9 mouse cellular contexts compared by ENCODE assay signal in genomic region chr4:96273907-96274306, GRCm38 (mm10). TPM values are rescaled to one million over a fixed set of nuclear protein-coding genes. Genes with fewer than 3 reads are reported as not detected.
DNase-seq lines count a peak whose midpoint lies in the region; ATAC-seq and TF ChIP-seq lines count a peak whose summit lies in the region.
"Had no signal": no experiment of that assay in that cellular context is flagged by ENCODE, and none has a peak within 500 bp of the region (broad histone marks: within the 10 kb centered on the region; RNA-seq: fewer than 3 reads in every experiment).

No protein-coding gene starts in this region.

- H3K9ac ChIP-seq in forebrain, embryonic 11.5 days (ENCODE audit: low read length), result no peak overlapping the region
- no peak overlapping the region for H3K9ac ChIP-seq in forebrain, postnatal 0 days

- intact Hi-C loops in left cerebral cortex, postnatal 14 days (cut with DNase I), result loop anchor here (2.0 to 5.0 kb wide), 2 partner anchors 253 to 409 kb away; no protein-coding TSS in a partner anchor

- H3K9me3 ChIP-seq in forebrain, embryonic 11.5 days (ENCODE audit: control insufficient read depth, low read length), result no peaks in the 10 kb centered on the region
- H3K9me3 ChIP-seq in forebrain, embryonic 10.5 days, result no peaks in the 10 kb centered on the region
- H3K9me3 ChIP-seq in forebrain, postnatal 0 days (ENCODE audit: low read length), result no peaks in the 10 kb centered on the region

- no peaks in the 10 kb centered on the region for H3K36me3 ChIP-seq in forebrain, embryonic 11.5 days (ENCODE audit: control insufficient read depth, insufficient read depth, low read length)
- no peaks in the 10 kb centered on the region for H3K36me3 ChIP-seq in forebrain, embryonic 10.5 days (replicated peaks)
- H3K36me3 ChIP-seq in forebrain, postnatal 0 days (ENCODE audit: insufficient read depth), result no peaks in the 10 kb centered on the region

- peak; percentile 62 for DNase-seq in forebrain, embryonic 11.5 days (ENCODE audit: low spot score)
- DNase-seq in forebrain, embryonic 10.5 days (ENCODE audit: extremely low spot score, low spot score), result no peak
- DNase-seq in brain, embryonic 14.5 days (ENCODE audit: low read depth), result peak; percentile 77
- DNase-seq in forebrain, postnatal 0 days, result peak; percentile 66
- peak; percentile 71 for DNase-seq in kidney, adult 18-20 months
- DNase-seq in left cerebral cortex, postnatal 14 days (ENCODE audit: low spot score in 2 of 2), result peak; percentile 65 to 75
- peak; percentile 2 for DNase-seq in ovary, postnatal 10 days (ENCODE audit: low spot score)
- no peak for DNase-seq in B cell, adult 2 months

- no peak overlapping the region for H3K4me3 ChIP-seq in forebrain, embryonic 11.5 days (ENCODE audit: low read depth, low read length)
- no peak overlapping the region for H3K4me3 ChIP-seq in forebrain, embryonic 10.5 days
- H3K4me3 ChIP-seq in forebrain, postnatal 0 days (ENCODE audit: low read depth, low read length), result no peak overlapping the region

- no peak overlapping the region for H3K4me2 ChIP-seq in forebrain, embryonic 11.5 days (ENCODE audit: low read depth, low read length, severe bottlenecking)
- H3K4me2 ChIP-seq in forebrain, postnatal 0 days (ENCODE audit: low read depth), result no peak overlapping the region

- no peak overlapping the region for H3K27ac ChIP-seq in forebrain, embryonic 11.5 days (ENCODE audit: low read depth, low read length)
- no peak overlapping the region for H3K27ac ChIP-seq in forebrain, embryonic 10.5 days
- H3K27ac ChIP-seq in forebrain, postnatal 0 days (ENCODE audit: low read depth, low read length), result no peak overlapping the region

- peak; percentile 79; the same call in 1 of the 2 replicates for ATAC-seq in forebrain, embryonic 11.5 days (replicated peaks; ENCODE audit: low FRiP score)
- peak; percentile 80 for ATAC-seq in forebrain, postnatal 0 days

- no peak for TF ChIP-seq POLR2A in brain, embryonic 14.5 days (IDR thresholded peaks at IDR 0.05; ENCODE audit: borderline replicate concordance, extremely low read depth, insufficient read depth, insufficient read length, poor library complexity, severe bottlenecking)

- TF ChIP-seq CTCF in brain, embryonic 14.5 days (IDR thresholded peaks at IDR 0.05; ENCODE audit: borderline replicate concordance, extremely low read depth, insufficient read depth, insufficient read length), result peak; percentile 66; the same call in 1 of the 2 replicates
- TF ChIP-seq CTCF in forebrain, postnatal 0 days (IDR thresholded peaks at IDR 0.05; ENCODE audit: low read depth), result peak; percentile 80

- no peaks in the 10 kb centered on the region for H3K4me1 ChIP-seq in forebrain, embryonic 11.5 days (replicated peaks; ENCODE audit: control insufficient read depth, insufficient read depth, low read length)
- H3K4me1 ChIP-seq in forebrain, embryonic 10.5 days, result no peaks in the 10 kb centered on the region
- H3K4me1 ChIP-seq in forebrain, postnatal 0 days (ENCODE audit: insufficient read depth), result no peaks in the 10 kb centered on the region

- H3K27me3 ChIP-seq in forebrain, embryonic 11.5 days (ENCODE audit: control insufficient read depth, insufficient read depth, low read length), result no peaks in the 10 kb centered on the region
- H3K27me3 ChIP-seq in forebrain, embryonic 10.5 days (ENCODE audit: poor library complexity, severe bottlenecking), result no peaks in the 10 kb centered on the region
- no peaks in the 10 kb centered on the region for H3K27me3 ChIP-seq in forebrain, postnatal 0 days (ENCODE audit: insufficient read depth, low read length)

RNA-seq across cellular contexts. Expression of gene Cyp2j7, which starts 37.4 kb away (rescaled TPM):
- not detected in 2 replicates for polyA plus RNA-seq in forebrain, embryonic 11.5 days (2014; fragmentation: Nextera tagmentation; extraction: Ambion mirVana)
- not detected in 2 replicates for polyA plus RNA-seq in forebrain, embryonic 10.5 days (2016; fragmentation: Nextera tagmentation; extraction: Ambion mirVana)
- not detected in 2 replicates for polyA plus RNA-seq in brain, embryonic 14.5 days (2012; rRNA removed)
- total RNA-seq in forebrain, postnatal 0 days (2014; rRNA removed), result not detected in 2 replicates
- polyA plus RNA-seq in forebrain, postnatal 0 days (2015; fragmentation: Nextera tagmentation; extraction: Ambion mirVana), result not detected in 2 replicates
- not detected for total RNA-seq in left cerebral cortex, postnatal 14 days (2021)
- polyA plus RNA-seq: C2C12 had no signal

Comparison
In these comparisons a context has a peak if more than half of its experiments do, and no peak if none do; other contexts are left out.
1. DNase-seq: peak in forebrain, embryonic 11.5 days (single experiment), brain, embryonic 14.5 days (single experiment), forebrain, postnatal 0 days (single experiment), kidney, adult 18-20 months (single experiment), left cerebral cortex, postnatal 14 days (2 of 2) and ovary, postnatal 10 days (single experiment); none in forebrain, embryonic 10.5 days (single experiment) and B cell, adult 2 months (0 of 2).